Mouse (Mus musculus) ES-E14 (cell line): ENCODE data around the gene Fam228a.

Experiments
- CHD2 ChIP-seq: IDR thresholded peaks from 2 replicates; pipeline ENCODE4 v1.6.1; 2014; ENCODE audit warnings: mild to moderate bottlenecking, low read depth, low read length, inconsistent platforms
- MAFK ChIP-seq: IDR thresholded peaks from 2 replicates; pipeline ENCODE4 v1.6.1; 2014; ENCODE audit warnings: mild to moderate bottlenecking, low read depth, low read length, inconsistent platforms; ENCODE audit not compliant: insufficient read depth
- ZC3H11A ChIP-seq: IDR thresholded peaks from 2 replicates; pipeline ENCODE4 v1.6.1; 2012; ENCODE audit warnings: low read depth, mild to moderate bottlenecking, inconsistent platforms, low read length, borderline replicate concordance

DNA sequence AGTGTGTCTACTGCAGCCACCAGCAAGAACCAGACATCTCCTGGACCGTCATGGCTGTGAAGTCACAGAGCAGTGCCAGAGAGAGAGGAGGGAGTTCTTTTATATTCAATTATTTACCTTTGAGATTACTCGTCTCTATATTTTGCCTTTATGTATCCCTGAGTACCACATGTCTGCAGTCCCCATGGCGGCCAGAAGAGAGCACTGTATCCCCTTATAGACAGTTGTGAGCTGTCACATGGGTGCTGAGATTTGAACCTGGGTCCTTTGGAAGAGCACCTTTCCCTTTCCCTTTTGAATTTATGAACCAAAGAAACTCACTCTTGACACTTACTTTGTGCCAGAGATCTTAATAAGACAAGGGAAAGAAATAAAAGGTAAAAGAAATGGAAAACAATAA, 9.1 kb downstream of the Fam228a start:
- TF ChIP-seq MAFK (no peak), CHD2 (no peak), ZC3H11A (no peak)
